Mouse (Mus musculus): ENCODE data around the gene Slco3a1. TPM values are rescaled to one million over a fixed set of nuclear protein-coding genes. Genes with fewer than 3 reads are reported as not detected.
A peak's percentile ranks its signal among the peaks of the same experiment; 100 is the strongest.

The Slco3a1 gene
- polyA plus RNA-seq, 1 experiment from 2014 or later: 19.8 TPM

GRCm38 (mm10) chr7:74286531-74286930 is 268.0 kb downstream of the Slco3a1 start:
- Histone ChIP-seq H3K27me3 (ENCODE audit: insufficient read depth, low read length) (no peaks in the 10 kb centered on the region), H3K4me2 (ENCODE audit: low read length) (no peak overlapping the region), H3K4me1 (replicated peaks; ENCODE audit: insufficient read depth, low read length) (no peaks in the 10 kb centered on the region), H3K9ac (ENCODE audit: low read depth, low read length) (no peak overlapping the region), H3K36me3 (ENCODE audit: insufficient read depth, low read length) (0 out of 2 replicates have a peak, but pooled peaks cover 3% of the 10 kb centered on the region), H3K9me3 (replicated peaks; ENCODE audit: low read length) (no peaks in the 10 kb centered on the region), H3K27ac (no peak overlapping the region), H3K4me3 (replicated peaks; ENCODE audit: low read depth, low read length) (no peak overlapping the region)
- no peak for ATAC-seq (replicated peaks; ENCODE audit: low FRiP score, low read depth)
- no peak for TF ChIP-seq CTCF (IDR thresholded peaks at IDR 0.05; ENCODE audit: low read depth)
- WGBS: 73% methylated on average over 4 of the region's 4 CpGs
- no peak for DNase-seq (ENCODE audit: low spot score)

- Histone ChIP-seq H3K27ac (no peak overlapping the region), H3K27me3 (ENCODE audit: insufficient read depth, low read length) (no peaks in the 10 kb centered on the region), H3K4me1 (replicated peaks; ENCODE audit: insufficient read depth, low read length) (no peaks in the 10 kb centered on the region), H3K4me3 (replicated peaks; ENCODE audit: low read depth, low read length) (no peak overlapping the region), H3K9me3 (replicated peaks; ENCODE audit: low read length) (no peaks in the 10 kb centered on the region), H3K4me2 (ENCODE audit: low read length) (no peak overlapping the region), H3K9ac (ENCODE audit: low read depth, low read length) (no peak overlapping the region), H3K36me3 (ENCODE audit: insufficient read depth, low read length) (peaks cover 7% of the 10 kb centered on the region; the same call in 1 of the 2 replicates)
- ATAC-seq (replicated peaks; ENCODE audit: low FRiP score, low read depth): no peak
- no peak for TF ChIP-seq CTCF (IDR thresholded peaks at IDR 0.05; ENCODE audit: low read depth)
- no peak for DNase-seq (ENCODE audit: low spot score)
- 93% methylated on average over 2 of the region's 2 CpGs for WGBS
Observed at GRCm38 (mm10) chr7:74280371-74280770, 274.2 kb downstream of the Slco3a1 start.

- Histone ChIP-seq H3K4me3 (replicated peaks; ENCODE audit: low read depth, low read length) (no peak overlapping the region), H3K27ac (no peak overlapping the region), H3K4me1 (replicated peaks; ENCODE audit: insufficient read depth, low read length) (no peaks in the 10 kb centered on the region), H3K9me3 (replicated peaks; ENCODE audit: low read length) (no peaks in the 10 kb centered on the region), H3K36me3 (ENCODE audit: insufficient read depth, low read length) (peaks cover 5% of the 10 kb centered on the region; the same call in 1 of the 2 replicates), H3K27me3 (ENCODE audit: insufficient read depth, low read length) (no peaks in the 10 kb centered on the region), H3K9ac (ENCODE audit: low read depth, low read length) (no peak overlapping the region), H3K4me2 (ENCODE audit: low read length) (no peak overlapping the region)
- no peak for ATAC-seq (replicated peaks; ENCODE audit: low FRiP score, low read depth)
- 60% methylated on average over 3 of the region's 3 CpGs for WGBS
- TF ChIP-seq CTCF (IDR thresholded peaks at IDR 0.05; ENCODE audit: low read depth): no peak
- DNase-seq (ENCODE audit: low spot score): no peak
Observed at GRCm38 (mm10) chr7:74279356-74279755, 275.2 kb downstream of the Slco3a1 start.

GRCm38 (mm10) chr7:74270089-74270394 is 284.5 kb downstream of the Slco3a1 start:
- ATAC-seq (replicated peaks; ENCODE audit: low FRiP score, low read depth): no peak
- Histone ChIP-seq H3K4me1 (replicated peaks; ENCODE audit: insufficient read depth, low read length) (no peaks in the 10 kb centered on the region), H3K9me3 (replicated peaks; ENCODE audit: low read length) (no peaks in the 10 kb centered on the region), H3K27ac (no peak overlapping the region), H3K36me3 (ENCODE audit: insufficient read depth, low read length) (no peaks in the 10 kb centered on the region), H3K4me2 (ENCODE audit: low read length) (no peak overlapping the region), H3K4me3 (replicated peaks; ENCODE audit: low read depth, low read length) (no peak overlapping the region), H3K27me3 (ENCODE audit: insufficient read depth, low read length) (no peaks in the 10 kb centered on the region), H3K9ac (ENCODE audit: low read depth, low read length) (no peak overlapping the region)
- no peak for TF ChIP-seq CTCF (IDR thresholded peaks at IDR 0.05; ENCODE audit: low read depth)
- WGBS: 87% methylated on average over 1 of the region's 1 CpGs
- DNase-seq (ENCODE audit: low spot score): no peak

- WGBS: 82% methylated on average over 11 of the region's 11 CpGs
- no peak for ATAC-seq (replicated peaks; ENCODE audit: low FRiP score, low read depth)
- no peaks in the 10 kb centered on the region for H3K4me1 ChIP-seq (replicated peaks; ENCODE audit: insufficient read depth, low read length)
Observed at GRCm38 (mm10) chr7:74269283-74270088, 285.1 kb downstream of the Slco3a1 start.

GRCm38 (mm10) chr7:74266511-74267168 is 287.9 kb downstream of the Slco3a1 start:
- WGBS: 74% methylated on average over 2 of the region's 2 CpGs
- H3K4me3 ChIP-seq (replicated peaks; ENCODE audit: low read depth, low read length): no peak overlapping the region
- H3K27me3 ChIP-seq (ENCODE audit: insufficient read depth, low read length): no peaks in the 10 kb centered on the region
- H3K9ac ChIP-seq (ENCODE audit: low read depth, low read length): no peak overlapping the region
- H3K27ac ChIP-seq: no peak overlapping the region
- no peaks in the 10 kb centered on the region for H3K36me3 ChIP-seq (ENCODE audit: insufficient read depth, low read length)
- TF ChIP-seq CTCF (IDR thresholded peaks at IDR 0.05; ENCODE audit: low read depth): no peak
- H3K4me1 ChIP-seq (replicated peaks; ENCODE audit: insufficient read depth, low read length): no peaks in the 10 kb centered on the region
- H3K9me3 ChIP-seq (replicated peaks; ENCODE audit: low read length): no peaks in the 10 kb centered on the region
- H3K4me2 ChIP-seq (ENCODE audit: low read length): no peak overlapping the region
- no peak for ATAC-seq (replicated peaks; ENCODE audit: low FRiP score, low read depth)
- DNase-seq (ENCODE audit: low spot score): peak; percentile 10

More at GRCm38 (mm10) chr7:74269283-74270088, 285.1 kb downstream of the Slco3a1 start:
- no peak overlapping the region for H3K4me3 ChIP-seq (replicated peaks; ENCODE audit: low read depth, low read length)
- H3K36me3 ChIP-seq (ENCODE audit: insufficient read depth, low read length): no peaks in the 10 kb centered on the region
- H3K27me3 ChIP-seq (ENCODE audit: insufficient read depth, low read length): no peaks in the 10 kb centered on the region
- no peak overlapping the region for H3K4me2 ChIP-seq (ENCODE audit: low read length)
- no peaks in the 10 kb centered on the region for H3K9me3 ChIP-seq (replicated peaks; ENCODE audit: low read length)
- DNase-seq (ENCODE audit: low spot score): no peak
- H3K27ac ChIP-seq: no peak overlapping the region
- TF ChIP-seq CTCF (IDR thresholded peaks at IDR 0.05; ENCODE audit: low read depth): no peak
- H3K9ac ChIP-seq (ENCODE audit: low read depth, low read length): no peak overlapping the region

Data from kidney, postnatal 0 days (tissue).